Mouse (Mus musculus): Measurements from ENCODE around the gene Med12l.

GRCm38 (mm10) chr3:59205941-59206340, 200.3 kb downstream of the Med12l start:
- TF ChIP-seq POLR2A (IDR thresholded peaks at IDR 0.05; ENCODE audit: insufficient read length, low read depth): no peak
- no peak for TF ChIP-seq POLR2AphosphoS2 (IDR thresholded peaks at IDR 0.05; ENCODE audit: insufficient read length, low read depth)
- TF ChIP-seq MAX (IDR thresholded peaks at IDR 0.05; ENCODE audit: low read depth): no peak
- no peak for TF ChIP-seq CEBPB (IDR thresholded peaks at IDR 0.05; ENCODE audit: insufficient read depth, poor library complexity, severe bottlenecking)
- no peak for TF ChIP-seq MYOD1 (IDR thresholded peaks at IDR 0.05; ENCODE audit: control insufficient read depth in 1 of 3, insufficient read length in 2 of 3, low read depth in 2 of 3)
- TF ChIP-seq TCF12 (IDR thresholded peaks at IDR 0.05; ENCODE audit: insufficient read depth, poor library complexity, severe bottlenecking): no peak
- no peak for TF ChIP-seq USF1 (IDR thresholded peaks at IDR 0.05; ENCODE audit: low read depth)
- TF ChIP-seq TCF3 (IDR thresholded peaks at IDR 0.05; ENCODE audit: insufficient read length, low read depth): no peak
- no peak for TF ChIP-seq REST (IDR thresholded peaks at IDR 0.05; ENCODE audit: insufficient read depth, insufficient read length)
- TF ChIP-seq SRF (IDR thresholded peaks at IDR 0.05; ENCODE audit: control insufficient read depth, insufficient read length, low read depth): no peak
- TF ChIP-seq E2F4 (IDR thresholded peaks at IDR 0.05; ENCODE audit: insufficient read depth): no peak
- no peak for TF ChIP-seq MYOG (IDR thresholded peaks at IDR 0.05; ENCODE audit: control insufficient read depth in 1 of 3, insufficient read depth in 1 of 3, insufficient read length in 2 of 3, low read depth in 2 of 3)
